Mouse (Mus musculus) stomach, embryonic 15.5 days (tissue): ENCODE results near the gene Tead3. TPM values are rescaled to one million over a fixed set of nuclear protein-coding genes. Genes with fewer than 3 reads are reported as not detected.
A peak's percentile ranks its signal among the peaks of the same experiment; 100 is the strongest.

Source experiments
- ATAC-seq: fragments of 200-750 bp; cut with Nextera tagmentation; 2 replicates; pipeline ENCODE4 v1.8.0; 2017; ENCODE audit warnings: low read depth, moderate number of reproducible peaks, moderate TSS enrichment; ENCODE audit not compliant: insufficient read depth, low FRiP score
- H3K27ac ChIP-seq: fragments of 300-500 bp; sonication (generic); 2 replicates; pipeline ENCODE4 v1.5.1; 2015; ENCODE audit warnings: mild to moderate bottlenecking, inconsistent platforms
- H3K27me3 ChIP-seq: fragments of 300-500 bp; sonication (generic); replicated peaks from 2 replicates; pipeline ENCODE4 v1.6.1; 2015; ENCODE audit warnings: inconsistent platforms
- H3K36me3 ChIP-seq: fragments of 300-500 bp; sonication (generic); 2 replicates; pipeline ENCODE4 v1.6.1; 2015; ENCODE audit warnings: inconsistent platforms
- H3K4me1 ChIP-seq: fragments of 300-500 bp; sonication (generic); 2 replicates; pipeline ENCODE4 v1.6.1; 2015; ENCODE audit warnings: inconsistent platforms
- H3K4me2 ChIP-seq: fragments of 300-500 bp; sonication (generic); 2 replicates; pipeline ENCODE4 v1.6.1; 2015; ENCODE audit warnings: mild to moderate bottlenecking, inconsistent platforms
- H3K4me3 ChIP-seq: fragments of 300-500 bp; sonication (generic); replicated peaks from 2 replicates; pipeline ENCODE4 v1.5.1; 2015; ENCODE audit warnings: inconsistent platforms
- H3K9ac ChIP-seq: fragments of 300-500 bp; sonication (generic); 2 replicates; pipeline ENCODE4 v1.6.1; 2015; ENCODE audit warnings: inconsistent platforms
- H3K9me3 ChIP-seq: fragments of 300-500 bp; sonication (generic); 2 replicates; pipeline ENCODE4 v1.6.1; 2016; ENCODE audit warnings: inconsistent platforms
- WGBS: fragments of 180-500 bp; shearing (Covaris S2); methylation state at CpG from one replicate; pipeline ENCODE4 v1.1.7; 2015; 5-methylcytosine and 5-hydroxymethylcytosine counted together
- polyA plus RNA-seq: library from polyadenylated mRNA; unstranded; fragments of >200 nt; fragmentation: Nextera tagmentation; extraction: Ambion mirVana; gene quantifications from 2 replicates; pipeline ENCODE4 v1.2.1, GENCODE M21; 2015

Gene Tead3
- polyA plus RNA-seq, 1 experiment from 2014 or later: 11.5 TPM

DNA sequence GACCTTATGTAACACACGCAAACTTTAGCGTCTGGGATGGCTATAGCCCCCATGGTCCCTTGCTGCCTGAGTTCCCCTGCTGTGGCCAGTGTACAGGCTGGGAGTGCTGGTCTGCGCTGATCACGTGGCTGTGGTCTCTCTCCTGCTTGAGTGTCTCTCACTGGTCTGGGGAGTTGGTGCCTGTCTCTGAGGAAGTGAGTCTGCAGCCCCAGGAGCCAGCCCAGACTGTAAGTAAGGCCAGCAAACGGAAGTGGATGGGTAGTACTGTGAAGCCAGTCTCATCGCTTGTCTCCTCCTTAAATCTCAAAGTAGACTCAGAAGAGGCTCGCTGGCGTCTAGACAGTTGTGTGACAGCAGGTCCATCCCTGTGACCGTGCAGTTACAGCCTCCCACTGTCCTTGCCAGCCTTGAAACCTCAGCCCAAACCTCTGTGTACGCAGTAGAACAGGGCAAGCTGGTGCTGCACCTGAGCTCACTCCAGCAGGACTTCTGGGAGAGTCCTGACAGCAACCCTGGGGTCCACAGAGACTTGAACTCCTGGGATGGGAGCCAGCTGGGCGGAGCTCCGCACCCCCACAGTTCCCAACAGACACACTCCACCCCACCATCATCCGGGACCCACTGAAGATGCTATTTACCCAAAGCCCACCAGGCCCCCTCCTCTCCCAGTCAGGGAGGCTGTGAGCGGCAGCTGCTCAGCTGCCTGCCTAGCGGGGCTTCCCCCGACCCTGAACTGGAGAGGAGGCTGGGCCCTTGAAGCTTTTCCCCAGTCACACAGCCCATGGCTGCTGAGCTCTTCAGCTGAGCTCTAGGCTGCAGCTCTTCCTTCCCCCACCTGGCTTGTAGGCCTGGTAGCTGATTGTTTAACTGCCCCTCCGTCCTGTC lies 55.9 kb downstream of the Tead3 start:
- 54% methylated on average over 17 of the region's 17 CpGs for WGBS
- H3K4me2 ChIP-seq: no peak overlapping the region
- no peaks in the 10 kb centered on the region for H3K27me3 ChIP-seq
- no peak for ATAC-seq
- no peak overlapping the region for H3K4me3 ChIP-seq
- H3K27ac ChIP-seq: peak overlapping the region; percentile 36; the same call in 1 of the 2 replicates
- no peak overlapping the region for H3K9ac ChIP-seq
- no peaks in the 10 kb centered on the region for H3K9me3 ChIP-seq
- H3K4me1 ChIP-seq: peaks cover 14% of the 10 kb centered on the region
- peaks cover 19% of the 10 kb centered on the region; the same call in 1 of the 2 replicates for H3K36me3 ChIP-seq

DNA sequence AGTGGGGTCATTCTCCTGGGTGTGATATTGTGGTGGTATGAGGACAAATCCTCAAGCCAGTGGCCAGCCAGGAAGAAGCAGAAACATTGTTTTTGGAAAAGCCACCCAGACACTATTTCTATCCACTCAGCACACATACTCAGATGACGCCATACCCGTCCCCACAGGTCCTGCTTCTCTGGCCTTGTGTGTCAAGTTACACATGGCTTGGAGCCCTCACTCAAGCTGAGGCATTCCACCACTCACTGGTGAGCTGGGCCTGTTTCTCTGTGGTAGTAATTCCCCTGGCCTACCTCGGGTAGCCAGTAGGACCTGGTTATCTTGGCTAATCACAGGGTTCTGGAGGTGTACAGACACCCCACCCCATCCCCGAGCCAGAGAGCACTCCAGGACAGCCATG lies 56.9 kb downstream of the Tead3 start:
- ATAC-seq: no peak
- Histone ChIP-seq H3K27me3 (no peaks in the 10 kb centered on the region), H3K27ac (no peak overlapping the region), H3K4me3 (no peak overlapping the region), H3K9me3 (no peaks in the 10 kb centered on the region), H3K9ac (no peak overlapping the region), H3K4me1 (peaks cover 8% of the 10 kb centered on the region; the same call in 1 of the 2 replicates), H3K4me2 (no peak overlapping the region), H3K36me3 (peaks cover 15% of the 10 kb centered on the region; the same call in 1 of the 2 replicates)
- 76% methylated on average over 4 of the region's 4 CpGs for WGBS

GRCm38 (mm10) chr17:28291346-28291745 lies 59.3 kb downstream of the Tead3 start:
- peaks cover 6% of the 10 kb centered on the region; the same call in 1 of the 2 replicates for H3K36me3 ChIP-seq
- H3K4me1 ChIP-seq: peaks cover 20% of the 10 kb centered on the region
- H3K9me3 ChIP-seq: no peaks in the 10 kb centered on the region
- 78% methylated on average over 7 of the region's 7 CpGs for WGBS
- H3K4me2 ChIP-seq: no peak overlapping the region
- no peak for ATAC-seq
- H3K4me3 ChIP-seq: no peak overlapping the region
- no peak overlapping the region for H3K9ac ChIP-seq
- no peak overlapping the region for H3K27ac ChIP-seq
- no peaks in the 10 kb centered on the region for H3K27me3 ChIP-seq

- H3K36me3 ChIP-seq: peaks cover 4% of the 10 kb centered on the region; the same call in 1 of the 2 replicates
- no peaks in the 10 kb centered on the region for H3K27me3 ChIP-seq
- ATAC-seq: peak; percentile 62
- H3K4me3 ChIP-seq: no peak overlapping the region
- no peak overlapping the region for H3K9ac ChIP-seq
- 55% methylated on average over 11 of the region's 11 CpGs for WGBS
- H3K4me2 ChIP-seq: no peak overlapping the region
- peaks cover 23% of the 10 kb centered on the region for H3K4me1 ChIP-seq
- no peak overlapping the region for H3K27ac ChIP-seq
- no peaks in the 10 kb centered on the region for H3K9me3 ChIP-seq
Measured at GRCm38 (mm10) chr17:28290671-28291070, 59.9 kb downstream of the Tead3 start.

GRCm38 (mm10) chr17:28290262-28290661 lies 60.4 kb downstream of the Tead3 start:
- Histone ChIP-seq H3K36me3 (peaks cover 4% of the 10 kb centered on the region; the same call in 1 of the 2 replicates), H3K27ac (no peak overlapping the region), H3K4me3 (no peak overlapping the region), H3K27me3 (no peaks in the 10 kb centered on the region), H3K9ac (no peak overlapping the region), H3K4me2 (no peak overlapping the region), H3K4me1 (peaks cover 25% of the 10 kb centered on the region), H3K9me3 (no peaks in the 10 kb centered on the region)
- no peak for ATAC-seq
- 49% methylated on average over 3 of the region's 3 CpGs for WGBS

- 58% methylated on average over 5 of the region's 5 CpGs for WGBS
- Histone ChIP-seq H3K4me2 (no peak overlapping the region), H3K4me3 (no peak overlapping the region), H3K27ac (no peak overlapping the region), H3K9ac (no peak overlapping the region), H3K27me3 (no peaks in the 10 kb centered on the region), H3K36me3 (peaks cover 4% of the 10 kb centered on the region; the same call in 1 of the 2 replicates), H3K4me1 (peaks cover 21% of the 10 kb centered on the region), H3K9me3 (no peaks in the 10 kb centered on the region)
- no peak for ATAC-seq
Measured at GRCm38 (mm10) chr17:28287980-28288379, 62.6 kb downstream of the Tead3 start.

DNA sequence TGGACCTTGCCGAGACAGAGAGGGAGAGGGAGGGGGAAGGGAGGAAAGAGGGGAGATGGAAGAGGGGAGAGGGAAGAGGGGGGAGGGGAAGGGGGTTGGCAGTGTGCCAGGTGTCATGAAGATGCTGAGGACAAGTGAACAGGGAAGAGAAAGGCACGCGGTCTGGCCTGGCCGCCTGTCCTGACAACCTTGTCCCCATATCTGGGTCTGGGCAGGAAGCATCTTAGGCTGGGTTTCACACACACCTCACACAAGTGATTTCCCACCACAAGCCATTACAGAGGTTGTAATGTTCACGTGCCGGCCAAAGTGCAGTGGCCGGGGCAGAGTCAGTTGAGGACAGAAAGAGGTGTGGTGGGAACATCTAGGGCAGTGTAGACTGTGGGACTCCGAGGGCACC lies 63.0 kb downstream of the Tead3 start:
- ATAC-seq: no peak
- WGBS: 70% methylated on average over 8 of the region's 8 CpGs
- Histone ChIP-seq H3K4me2 (no peak overlapping the region), H3K9me3 (no peaks in the 10 kb centered on the region), H3K27ac (no peak overlapping the region), H3K4me1 (peaks cover 21% of the 10 kb centered on the region), H3K4me3 (no peak overlapping the region), H3K9ac (no peak overlapping the region), H3K36me3 (peaks cover 4% of the 10 kb centered on the region; the same call in 1 of the 2 replicates), H3K27me3 (no peaks in the 10 kb centered on the region)

DNA sequence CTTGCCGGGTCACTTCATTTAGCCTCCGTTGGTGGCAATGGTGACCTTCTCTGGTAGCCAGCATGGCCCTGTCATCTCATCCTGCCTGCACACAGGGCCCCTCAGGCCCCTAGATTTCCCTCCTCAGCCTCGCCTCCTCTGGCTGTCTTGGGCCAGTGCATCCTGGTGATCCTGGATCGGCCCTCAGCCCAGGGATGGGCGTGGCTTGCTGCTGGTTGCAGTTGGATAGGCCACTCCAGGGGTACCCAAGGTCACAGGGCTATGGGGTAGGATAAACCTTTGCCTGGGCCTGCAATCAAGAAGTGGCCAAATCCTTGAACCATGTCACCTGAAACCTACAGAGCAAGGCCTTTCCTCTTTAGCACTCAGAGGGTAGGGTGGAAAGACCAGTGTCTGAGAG lies 63.7 kb downstream of the Tead3 start:
- Histone ChIP-seq H3K27me3 (no peaks in the 10 kb centered on the region), H3K36me3 (peaks cover 4% of the 10 kb centered on the region; the same call in 1 of the 2 replicates), H3K4me3 (no peak overlapping the region), H3K27ac (no peak overlapping the region), H3K9ac (no peak overlapping the region), H3K4me2 (no peak overlapping the region), H3K4me1 (peaks cover 21% of the 10 kb centered on the region), H3K9me3 (no peaks in the 10 kb centered on the region)
- ATAC-seq: no peak
- 59% methylated on average over 5 of the region's 5 CpGs for WGBS

- no peak overlapping the region for H3K4me2 ChIP-seq
- H3K4me3 ChIP-seq: no peak overlapping the region
- WGBS: 80% methylated on average over 10 of the region's 10 CpGs
- no peak for ATAC-seq
- peaks cover 25% of the 10 kb centered on the region for H3K4me1 ChIP-seq
- H3K27ac ChIP-seq: no peak overlapping the region
- no peaks in the 10 kb centered on the region for H3K9me3 ChIP-seq
- no peaks in the 10 kb centered on the region for H3K27me3 ChIP-seq
- H3K36me3 ChIP-seq: peaks cover 4% of the 10 kb centered on the region; the same call in 1 of the 2 replicates
- H3K9ac ChIP-seq: no peak overlapping the region
Measured at GRCm38 (mm10) chr17:28286133-28286532, 64.5 kb downstream of the Tead3 start.

- Histone ChIP-seq H3K4me1 (peaks cover 46% of the 10 kb centered on the region), H3K27ac (no peak overlapping the region), H3K9ac (no peak overlapping the region), H3K36me3 (no peaks in the 10 kb centered on the region), H3K9me3 (no peaks in the 10 kb centered on the region), H3K27me3 (no peaks in the 10 kb centered on the region), H3K4me3 (no peak overlapping the region), H3K4me2 (no peak overlapping the region)
- ATAC-seq: no peak
- 85% methylated on average over 10 of the region's 10 CpGs for WGBS
Measured at GRCm38 (mm10) chr17:28283199-28283598, 67.4 kb downstream of the Tead3 start.

DNA sequence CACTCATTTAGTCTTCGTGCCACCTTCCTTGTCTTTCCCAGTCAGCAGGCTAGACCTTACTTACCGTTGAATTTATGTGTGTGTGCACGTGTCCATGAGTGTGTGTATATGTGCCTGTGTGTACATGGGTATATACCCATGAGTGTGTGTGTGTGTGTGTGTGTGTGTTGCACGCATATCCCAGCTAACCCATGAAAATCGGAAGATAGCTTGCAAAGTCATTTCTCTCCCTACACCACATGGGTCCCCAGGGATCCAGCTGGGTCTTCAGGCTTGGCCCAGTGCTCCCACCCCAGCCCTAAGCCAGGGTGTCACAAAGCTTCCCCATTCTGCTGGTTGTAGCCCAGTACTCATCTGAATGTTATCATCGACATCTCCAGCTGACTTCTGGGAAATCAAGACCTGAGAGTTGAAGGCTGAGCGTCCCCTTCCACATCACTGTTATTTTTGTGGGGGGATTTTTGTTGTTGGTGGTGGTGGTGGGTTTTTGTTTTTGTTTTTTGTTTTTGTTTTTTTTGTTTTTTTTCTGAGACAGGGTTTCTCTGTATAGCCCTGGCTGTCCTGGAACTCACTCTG lies 68.7 kb downstream of the Tead3 start:
- Histone ChIP-seq H3K4me1 (peaks cover 48% of the 10 kb centered on the region), H3K9me3 (no peaks in the 10 kb centered on the region), H3K4me2 (no peak overlapping the region), H3K9ac (no peak overlapping the region), H3K36me3 (no peaks in the 10 kb centered on the region), H3K27ac (no peak overlapping the region), H3K27me3 (no peaks in the 10 kb centered on the region), H3K4me3 (no peak overlapping the region)
- WGBS: 86% methylated on average over 7 of the region's 7 CpGs
- ATAC-seq: no peak
